Mouse (Mus musculus) embryonic facial prominence, embryonic 12.5 days (tissue): ENCODE data around the gene Hist1h2bl. TPM values are rescaled to one million over a fixed set of nuclear protein-coding genes. Genes with fewer than 3 reads are reported as not detected.
A peak's percentile ranks its signal among the peaks of the same experiment; 100 is the strongest.
"Not testable (repeated sequence)": the region's sequence is repeated elsewhere in the genome, so short reads cannot be mapped to it uniquely, and the experiment has no call there.

ENCODE experiments used
- ATAC-seq: fragments of 200-750 bp; cut with Nextera tagmentation; 2 replicates; pipeline ENCODE4 v1.8.0; 2017; ENCODE audit not compliant: insufficient number of reproducible peaks, insufficient read depth, low FRiP score, low TSS enrichment
- H3K27ac ChIP-seq: fragments of 300-500 bp; sonication (generic); 2 replicates; pipeline ENCODE4 v1.5.1; 2016; ENCODE audit warnings: mild to moderate bottlenecking
- H3K27me3 ChIP-seq: fragments of 300-500 bp; sonication (generic); 2 replicates; pipeline ENCODE4 v1.6.1; 2016; ENCODE audit warnings: mild to moderate bottlenecking, moderate library complexity
- H3K36me3 ChIP-seq: fragments of 300-500 bp; sonication (generic); 2 replicates; pipeline ENCODE4 v1.6.1; 2016; ENCODE audit warnings: mild to moderate bottlenecking
- H3K4me1 ChIP-seq: fragments of 300-500 bp; sonication (generic); 2 replicates; pipeline ENCODE4 v1.6.1; 2016
- H3K4me2 ChIP-seq: fragments of 300-500 bp; sonication (generic); replicated peaks from 2 replicates; pipeline ENCODE4 v1.6.1; 2016; ENCODE audit warnings: mild to moderate bottlenecking, moderate library complexity
- H3K4me3 ChIP-seq: fragments of 300-500 bp; sonication (generic); 2 replicates; pipeline ENCODE4 v1.5.1; 2016; ENCODE audit warnings: mild to moderate bottlenecking
- H3K9ac ChIP-seq: fragments of 300-500 bp; sonication (generic); 2 replicates; pipeline ENCODE4 v1.6.1; 2016; ENCODE audit warnings: mild to moderate bottlenecking, moderate library complexity
- H3K9me3 ChIP-seq: fragments of 300-500 bp; sonication (generic); 2 replicates; pipeline ENCODE4 v1.6.1; 2016; ENCODE audit warnings: mild to moderate bottlenecking, moderate library complexity
- WGBS: fragments of 180-500 bp; shearing (Covaris S2); methylation state at CpG from one replicate; pipeline ENCODE4 v1.1.7; 2016; 5-methylcytosine and 5-hydroxymethylcytosine counted together
- polyA plus RNA-seq: library from polyadenylated mRNA; unstranded; fragments of >200 nt; fragmentation: Nextera tagmentation; extraction: Ambion mirVana; gene quantifications from 2 replicates; pipeline ENCODE4 v1.2.1, GENCODE M21; 2016

Gene Hist1h2bl
- polyA plus RNA-seq = 3.1 and 3.6 TPM in 2 replicates

- not testable (repeated sequence) for H3K27me3 ChIP-seq, H3K36me3 ChIP-seq, H3K9me3 ChIP-seq
- peak; percentile 89 for ATAC-seq
- Histone ChIP-seq H3K27ac (peak within 1 kb of the TSS; percentile 98), H3K4me3 (peak within 1 kb of the TSS; percentile 49), H3K9ac (peak within 1 kb of the TSS; percentile 66), H3K4me1 (peaks cover 25% of the 10 kb centered on the region), H3K4me2 (peak within 1 kb of the TSS; percentile 85)
- WGBS = under 1% methylated on average over 34 of the region's 50 CpGs
Measured at GRCm38 (mm10) chr13:21715864-21716539, at the start of gene Hist1h2bl, which contains the start of gene Hist1h2ai. Gene Hist1h2bl, minus strand, starts transcription at chr13:21716143. Gene Hist1h2ai, plus strand, starts transcription at chr13:21716422.

GRCm38 (mm10) chr13:21755707-21756106 is 39.8 kb upstream of the Hist1h2bl start:
- Histone ChIP-seq H3K4me1 (peaks cover 14% of the 10 kb centered on the region), H3K27ac (no peak overlapping the region), H3K4me2 (peak overlapping the region; percentile 37), H3K9me3 (no peaks in the 10 kb centered on the region), H3K36me3 (no peaks in the 10 kb centered on the region), H3K4me3 (no peak overlapping the region), H3K27me3 (no peaks in the 10 kb centered on the region), H3K9ac (no peak overlapping the region)
- WGBS = 56% methylated on average over 1 of the region's 1 CpGs
- no peak for ATAC-seq

GRCm38 (mm10) chr13:21754294-21755001 is 38.5 kb upstream of the Hist1h2bl start:
- not testable (repeated sequence) for H3K9me3 ChIP-seq, ATAC-seq, H3K36me3 ChIP-seq, H3K27me3 ChIP-seq
- Histone ChIP-seq H3K27ac (peak overlapping the region; percentile 92), H3K4me1 (peaks cover 14% of the 10 kb centered on the region), H3K4me3 (peak overlapping the region; percentile 46), H3K9ac (peak overlapping the region; percentile 66), H3K4me2 (peak overlapping the region; percentile 69)
- under 1% methylated on average over 21 of the region's 26 CpGs for WGBS

GRCm38 (mm10) chr13:21753524-21754285 is 37.8 kb upstream of the Hist1h2bl start, which contains the start of the genes Hist1h2ak and Hist1h2bn:
Gene Hist1h2ak, minus strand, starts transcription at chr13:21753827.
Gene Hist1h2bn, plus strand, starts transcription at chr13:21754123.
- H3K27me3 ChIP-seq, H3K36me3 ChIP-seq, H3K9me3 ChIP-seq: not testable (repeated sequence)
- Histone ChIP-seq H3K9ac (peak within 1 kb of the TSS; percentile 66), H3K4me3 (peak within 1 kb of the TSS; percentile 46), H3K4me2 (peak within 1 kb of the TSS; percentile 69), H3K4me1 (peaks cover 16% of the 10 kb centered on the region), H3K27ac (peak within 1 kb of the TSS; percentile 96)
- ATAC-seq = peak; percentile 96
- whole genome bisulfite sequencing = under 1% methylated on average over 26 of the region's 50 CpGs

GRCm38 (mm10) chr13:21753051-21753523 is 37.1 kb upstream of the Hist1h2bl start:
- H3K4me1 ChIP-seq = peaks cover 16% of the 10 kb centered on the region
- peak overlapping the region; percentile 49 for H3K9ac ChIP-seq
- H3K27me3 ChIP-seq = no peaks in the 10 kb centered on the region
- no peaks in the 10 kb centered on the region for H3K36me3 ChIP-seq
- peak overlapping the region; percentile 69 for H3K4me2 ChIP-seq
- 3% methylated on average over 10 of the region's 10 CpGs for WGBS
- peak overlapping the region; percentile 46 for H3K4me3 ChIP-seq
- no peak for ATAC-seq
- H3K9me3 ChIP-seq = no peaks in the 10 kb centered on the region
- peak overlapping the region; percentile 96 for H3K27ac ChIP-seq

GRCm38 (mm10) chr13:21752356-21752755 is 36.4 kb upstream of the Hist1h2bl start:
- H3K9me3 ChIP-seq = no peaks in the 10 kb centered on the region
- no peak overlapping the region for H3K4me3 ChIP-seq
- no peaks in the 10 kb centered on the region for H3K27me3 ChIP-seq
- WGBS = 40% methylated on average over 3 of the region's 3 CpGs
- H3K9ac ChIP-seq = no peak overlapping the region
- no peak for ATAC-seq
- H3K27ac ChIP-seq = peak overlapping the region; percentile 96
- no peaks in the 10 kb centered on the region for H3K36me3 ChIP-seq
- peak overlapping the region; percentile 69 for H3K4me2 ChIP-seq
- H3K4me1 ChIP-seq = peaks cover 19% of the 10 kb centered on the region

- H3K27me3 ChIP-seq = no peaks in the 10 kb centered on the region
- no peak for ATAC-seq
Measured at GRCm38 (mm10) chr13:21751827-21752226, 35.9 kb upstream of the Hist1h2bl start.

GRCm38 (mm10) chr13:21751417-21751816 is 35.5 kb upstream of the Hist1h2bl start:
- H3K9ac ChIP-seq = no peak overlapping the region
- no peaks in the 10 kb centered on the region for H3K27me3 ChIP-seq
- H3K9me3 ChIP-seq = no peaks in the 10 kb centered on the region
- H3K27ac ChIP-seq = peak overlapping the region; percentile 96
- no peaks in the 10 kb centered on the region for H3K36me3 ChIP-seq
- H3K4me1 ChIP-seq = peaks cover 20% of the 10 kb centered on the region
- no peak overlapping the region for H3K4me3 ChIP-seq
- no peak for ATAC-seq
- H3K4me2 ChIP-seq = no peak overlapping the region

More at GRCm38 (mm10) chr13:21751827-21752226, 35.9 kb upstream of the Hist1h2bl start:
- no peak overlapping the region for H3K9ac ChIP-seq
- peaks cover 20% of the 10 kb centered on the region for H3K4me1 ChIP-seq
- no peak overlapping the region; the same call in 1 of the 2 replicates for H3K4me2 ChIP-seq
- no peak overlapping the region for H3K4me3 ChIP-seq
- H3K36me3 ChIP-seq = no peaks in the 10 kb centered on the region
- peak overlapping the region; percentile 96 for H3K27ac ChIP-seq
- H3K9me3 ChIP-seq = no peaks in the 10 kb centered on the region
- WGBS = 74% methylated on average over 3 of the region's 3 CpGs

- Histone ChIP-seq H3K4me1 (peaks cover 20% of the 10 kb centered on the region), H3K4me3 (peak within 1 kb of the TSS; percentile 65), H3K27ac (peak within 1 kb of the TSS; percentile 97), H3K4me2 (peak within 1 kb of the TSS; percentile 83), H3K9ac (peak within 1 kb of the TSS; percentile 77)
- H3K9me3 ChIP-seq, H3K27me3 ChIP-seq, H3K36me3 ChIP-seq: not testable (repeated sequence)
- ATAC-seq = peak; percentile 91
- under 1% methylated on average over 48 of the region's 56 CpGs for WGBS
Measured at GRCm38 (mm10) chr13:21750159-21751017, 34.4 kb upstream of the Hist1h2bl start, which contains the start of gene Hist1h4k. Gene Hist1h4k, minus strand, starts transcription at chr13:21750505.

GRCm38 (mm10) chr13:21749387-21750158 is 33.6 kb upstream of the Hist1h2bl start:
- peak overlapping the region; percentile 97 for H3K27ac ChIP-seq
- 4% methylated on average over 5 of the region's 5 CpGs for WGBS
- peak overlapping the region; percentile 77 for H3K9ac ChIP-seq
- H3K27me3 ChIP-seq = no peaks in the 10 kb centered on the region
- H3K4me1 ChIP-seq = peaks cover 20% of the 10 kb centered on the region
- H3K9me3 ChIP-seq = no peaks in the 10 kb centered on the region
- peak overlapping the region; percentile 65 for H3K4me3 ChIP-seq
- H3K36me3 ChIP-seq = no peaks in the 10 kb centered on the region
- H3K4me2 ChIP-seq = peak overlapping the region; percentile 83
- no peak for ATAC-seq
